Mouse (Mus musculus) kidney, embryonic 14.5 days (tissue): Measurements from ENCODE around the gene Gm17651. TPM values are rescaled to one million over a fixed set of nuclear protein-coding genes. Genes with fewer than 3 reads are reported as not detected.
A peak's percentile ranks its signal among the peaks of the same experiment; 100 is the strongest.

Source experiments
- ATAC-seq: fragments of 200-750 bp; cut with Nextera tagmentation; 2 replicates; pipeline ENCODE4 v1.8.0; 2017; ENCODE audit warnings: moderate number of reproducible peaks, mild to moderate bottlenecking, moderate TSS enrichment, moderate library complexity; ENCODE audit not compliant: low FRiP score, low TSS enrichment
- H3K27ac ChIP-seq: fragments of 300-500 bp; sonication (generic); 2 replicates; pipeline ENCODE4 v1.5.1; 2014; ENCODE audit warnings: low read depth, mild to moderate bottlenecking, low read length, moderate library complexity, mixed read lengths
- H3K27me3 ChIP-seq: fragments of 300-500 bp; sonication (generic); 2 replicates; pipeline ENCODE4 v1.6.1; 2014; ENCODE audit warnings: mild to moderate bottlenecking, low read length; ENCODE audit not compliant: control insufficient read depth, insufficient read depth
- H3K36me3 ChIP-seq: fragments of 300-500 bp; sonication (generic); 2 replicates; pipeline ENCODE4 v1.6.1; 2014; ENCODE audit warnings: low read length, mixed read lengths; ENCODE audit not compliant: control insufficient read depth, insufficient read depth
- H3K4me1 ChIP-seq: fragments of 300-500 bp; sonication (generic); 2 replicates; pipeline ENCODE4 v1.6.1; 2014; ENCODE audit warnings: low read length, mixed read lengths; ENCODE audit not compliant: control insufficient read depth, insufficient read depth
- H3K4me2 ChIP-seq: fragments of 300-500 bp; sonication (generic); replicated peaks from 2 replicates; pipeline ENCODE4 v1.6.1; 2014; ENCODE audit warnings: low read depth, mild to moderate bottlenecking, low read length
- H3K4me3 ChIP-seq: fragments of 300-500 bp; sonication (generic); 2 replicates; pipeline ENCODE4 v1.5.1; 2014; ENCODE audit warnings: mild to moderate bottlenecking, low read length
- H3K9ac ChIP-seq: fragments of 300-500 bp; sonication (generic); 2 replicates; pipeline ENCODE4 v1.6.1; 2014; ENCODE audit warnings: low read depth, mild to moderate bottlenecking, low read length, moderate library complexity
- H3K9me3 ChIP-seq: fragments of 300-500 bp; sonication (generic); 2 replicates; pipeline ENCODE4 v1.6.1; 2016; ENCODE audit warnings: low read length; ENCODE audit not compliant: control insufficient read depth
- WGBS: fragments of 180-500 bp; shearing (Covaris S2); extraction: QIAGEN DNeasy Blood & Tissue Kit; methylation state at CpG from one replicate; pipeline ENCODE4 v1.1.7; 2014; 5-methylcytosine and 5-hydroxymethylcytosine counted together
- polyA plus RNA-seq: library from polyadenylated mRNA; unstranded; fragments of >200 nt; fragmentation: Nextera tagmentation; extraction: Ambion mirVana; gene quantifications from 2 replicates; pipeline ENCODE4 v1.2.1, GENCODE M21; 2014

Gm17651 gene
- polyA plus RNA-seq, 1 experiment from 2014 or later: not detected

- H3K9ac ChIP-seq: no peak overlapping the region
- H3K4me3 ChIP-seq: 0 out of 2 replicates have a peak overlapping the region, but pooled peaks have one; percentile 41
- 22% methylated on average over 5 of the region's 5 CpGs for WGBS
- no peaks in the 10 kb centered on the region for H3K36me3 ChIP-seq
- H3K4me1 ChIP-seq: peaks cover 8% of the 10 kb centered on the region; the same call in 1 of the 2 replicates
- ATAC-seq: no peak
- H3K9me3 ChIP-seq: no peaks in the 10 kb centered on the region
- H3K27ac ChIP-seq: no peak overlapping the region
- no peaks in the 10 kb centered on the region for H3K27me3 ChIP-seq
- peak overlapping the region; percentile 84 for H3K4me2 ChIP-seq
Measured at GRCm38 (mm10) chr3:97682576-97682975, 8.1 kb upstream of the Gm17651 start.

- H3K36me3 ChIP-seq: no peaks in the 10 kb centered on the region
- H3K9ac ChIP-seq: peak overlapping the region; percentile 55
- 3% methylated on average over 11 of the region's 11 CpGs for WGBS
- no peaks in the 10 kb centered on the region for H3K27me3 ChIP-seq
- ATAC-seq: no peak
- no peak overlapping the region for H3K27ac ChIP-seq
- H3K9me3 ChIP-seq: no peaks in the 10 kb centered on the region
- H3K4me3 ChIP-seq: peak overlapping the region; percentile 41
- peak overlapping the region; percentile 84 for H3K4me2 ChIP-seq
- peaks cover 8% of the 10 kb centered on the region; the same call in 1 of the 2 replicates for H3K4me1 ChIP-seq
Measured at GRCm38 (mm10) chr3:97682159-97682502, 7.6 kb upstream of the Gm17651 start.

- Histone ChIP-seq H3K36me3 (no peaks in the 10 kb centered on the region), H3K9ac (peak overlapping the region; percentile 55), H3K4me2 (peak overlapping the region; percentile 84), H3K9me3 (no peaks in the 10 kb centered on the region), H3K4me3 (peak overlapping the region; percentile 41), H3K27ac (no peak overlapping the region), H3K4me1 (peaks cover 8% of the 10 kb centered on the region; the same call in 1 of the 2 replicates), H3K27me3 (no peaks in the 10 kb centered on the region)
- ATAC-seq: peak; percentile 37; the same call in 1 of the 2 replicates
- WGBS: 2% methylated on average over 33 of the region's 33 CpGs
Measured at GRCm38 (mm10) chr3:97681321-97682158, 7.0 kb upstream of the Gm17651 start.

DNA sequence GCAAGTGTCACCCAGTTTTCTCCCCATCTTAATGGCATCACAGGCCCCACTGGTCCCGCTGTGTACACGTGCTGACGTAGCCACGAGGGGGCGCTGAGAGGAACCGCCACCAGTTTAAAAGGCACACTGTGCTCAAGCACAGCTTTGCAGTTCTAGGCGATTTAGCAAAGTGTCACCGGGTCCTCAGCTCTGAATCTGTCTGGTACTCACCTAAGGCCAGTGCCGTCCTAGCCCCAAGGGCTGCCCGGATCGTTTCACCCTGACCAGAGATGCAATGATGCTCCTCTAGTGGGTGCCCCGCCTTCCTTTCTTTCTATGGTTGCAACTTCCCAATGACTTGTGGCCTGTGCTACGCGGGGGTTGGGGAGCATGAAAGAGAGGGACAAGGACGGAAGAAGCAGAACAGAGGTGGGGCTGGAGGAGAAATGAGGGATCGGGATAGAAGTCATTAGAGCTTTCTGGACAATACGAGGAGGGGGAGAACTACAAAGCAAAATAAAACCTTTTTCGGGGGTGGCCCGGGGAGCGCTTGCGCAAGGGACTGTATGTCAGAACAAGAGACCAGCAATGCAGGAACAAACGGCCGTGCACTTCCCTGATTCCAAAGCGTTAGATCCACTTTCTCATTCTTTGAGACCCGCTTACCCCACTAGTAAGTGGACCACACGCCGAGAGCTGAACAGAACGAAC is 6.3 kb upstream of the Gm17651 start:
- peaks cover 8% of the 10 kb centered on the region; the same call in 1 of the 2 replicates for H3K4me1 ChIP-seq
- H3K9me3 ChIP-seq: no peaks in the 10 kb centered on the region
- H3K27ac ChIP-seq: no peak overlapping the region
- H3K9ac ChIP-seq: no peak overlapping the region; the same call in 1 of the 2 replicates
- 1% methylated on average over 28 of the region's 28 CpGs for WGBS
- no peaks in the 10 kb centered on the region for H3K27me3 ChIP-seq
- peak overlapping the region; percentile 84 for H3K4me2 ChIP-seq
- peak overlapping the region; percentile 41 for H3K4me3 ChIP-seq
- H3K36me3 ChIP-seq: no peaks in the 10 kb centered on the region
- peak; percentile 74 for ATAC-seq

- no peak for ATAC-seq
- H3K36me3 ChIP-seq: no peaks in the 10 kb centered on the region
- H3K9me3 ChIP-seq: no peaks in the 10 kb centered on the region
- peaks cover 4% of the 10 kb centered on the region; the same call in 1 of the 2 replicates for H3K4me1 ChIP-seq
- H3K27ac ChIP-seq: no peak overlapping the region
- WGBS: 92% methylated on average over 3 of the region's 3 CpGs
- no peak overlapping the region for H3K4me2 ChIP-seq
- no peak overlapping the region for H3K9ac ChIP-seq
- no peak overlapping the region for H3K4me3 ChIP-seq
- no peaks in the 10 kb centered on the region for H3K27me3 ChIP-seq
Measured at GRCm38 (mm10) chr3:97678416-97678815, 3.9 kb upstream of the Gm17651 start.

DNA sequence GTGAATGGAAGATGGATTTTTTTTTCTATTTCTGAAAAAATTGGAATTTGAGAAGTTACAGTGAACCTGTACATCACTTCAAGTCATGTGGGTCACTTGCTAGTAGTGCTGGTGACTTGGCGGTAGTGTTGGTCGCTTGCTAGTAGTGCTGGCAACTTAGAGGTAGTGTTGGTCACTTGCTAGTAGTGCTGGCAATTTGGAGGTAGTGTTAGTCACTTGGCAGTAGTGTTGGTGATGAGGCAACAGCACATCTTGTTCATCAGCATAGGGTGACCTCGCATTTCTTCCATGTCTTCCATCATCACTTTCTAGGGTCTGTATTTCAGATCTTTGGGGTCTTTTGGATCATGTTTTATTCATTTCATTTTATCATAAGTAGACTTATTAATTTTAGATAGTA is 1.6 kb upstream of the Gm17651 start:
- Histone ChIP-seq H3K27ac (no peak overlapping the region), H3K27me3 (no peaks in the 10 kb centered on the region), H3K4me2 (no peak overlapping the region), H3K9ac (no peak overlapping the region), H3K9me3 (no peaks in the 10 kb centered on the region), H3K4me1 (no peaks in the 10 kb centered on the region), H3K4me3 (no peak overlapping the region), H3K36me3 (0 out of 2 replicates have a peak, but pooled peaks cover 6% of the 10 kb centered on the region)
- no peak for ATAC-seq
- 90% methylated on average over 3 of the region's 3 CpGs for WGBS

DNA sequence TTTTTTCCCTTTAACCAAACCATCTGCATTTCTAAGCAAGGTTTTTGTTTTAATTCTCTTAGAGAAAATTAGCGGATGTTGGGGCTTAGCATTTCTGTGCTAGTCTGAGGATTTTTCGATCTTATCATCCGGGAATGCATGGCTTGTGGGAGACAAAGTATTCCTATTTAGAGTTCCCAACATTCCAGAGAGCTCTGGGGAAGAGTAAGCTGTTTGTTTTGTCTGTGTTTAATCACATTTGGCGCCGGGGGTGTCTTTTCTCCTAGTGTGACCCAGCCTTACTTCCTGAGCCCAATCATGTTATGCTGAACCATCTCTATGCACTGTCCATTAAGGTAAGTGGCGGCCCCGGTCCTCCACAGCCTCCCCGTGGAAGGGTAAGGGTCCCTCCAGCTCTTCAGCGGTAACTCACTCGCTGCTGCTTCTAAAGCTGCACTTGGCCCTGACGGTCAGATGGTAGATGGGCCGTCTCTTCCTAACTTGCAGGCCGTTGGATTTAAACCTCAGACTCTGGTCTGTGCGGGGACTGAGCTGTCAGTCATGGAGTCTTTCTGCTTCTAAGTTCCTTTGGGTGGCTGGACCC is 7.3 kb downstream of the Gm17651 start:
- ATAC-seq: no peak
- no peak overlapping the region for H3K4me2 ChIP-seq
- H3K9me3 ChIP-seq: no peaks in the 10 kb centered on the region
- no peak overlapping the region for H3K9ac ChIP-seq
- no peak overlapping the region for H3K4me3 ChIP-seq
- no peaks in the 10 kb centered on the region for H3K27me3 ChIP-seq
- H3K27ac ChIP-seq: no peak overlapping the region
- WGBS: 88% methylated on average over 14 of the region's 14 CpGs
- peaks cover 38% of the 10 kb centered on the region; the same call in 1 of the 2 replicates for H3K36me3 ChIP-seq
- H3K4me1 ChIP-seq: no peaks in the 10 kb centered on the region

DNA sequence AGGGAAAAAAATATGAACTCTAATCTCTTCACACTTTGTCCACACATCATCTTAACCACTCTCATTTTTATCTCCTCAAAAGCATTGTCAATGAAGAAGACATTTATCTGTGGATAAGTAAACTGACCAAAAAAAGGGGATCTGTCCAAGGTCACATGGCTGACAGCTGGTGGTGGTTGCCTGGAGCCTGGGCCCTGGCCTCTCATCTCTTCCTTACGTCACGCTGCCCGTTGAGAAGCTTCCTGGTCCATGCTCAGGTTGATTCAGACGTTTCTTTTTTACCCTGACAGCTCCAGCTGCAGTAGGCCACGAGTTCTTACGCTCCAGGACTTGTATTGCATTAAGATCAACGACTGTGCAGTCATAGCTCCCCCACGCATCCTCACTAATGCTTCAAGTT is 8.3 kb downstream of the Gm17651 start:
- Histone ChIP-seq H3K9me3 (no peaks in the 10 kb centered on the region), H3K27me3 (no peaks in the 10 kb centered on the region), H3K27ac (no peak overlapping the region), H3K4me1 (no peaks in the 10 kb centered on the region), H3K4me2 (no peak overlapping the region), H3K4me3 (no peak overlapping the region), H3K9ac (no peak overlapping the region), H3K36me3 (peaks cover 35% of the 10 kb centered on the region; the same call in 1 of the 2 replicates)
- ATAC-seq: no peak
- 74% methylated on average over 8 of the region's 8 CpGs for WGBS
